Mouse (Mus musculus): ENCODE data around the gene Setd3.

- TF ChIP-seq CTCF (IDR thresholded peaks at IDR 0.05; ENCODE audit: low read depth, low read length) (no peak), POLR2A (IDR thresholded peaks at IDR 0.05; ENCODE audit: extremely low read depth, insufficient read depth, low read length) (no peak)
Measured at GRCm38 (mm10) chr12:108198447-108198846, 19.3 kb upstream of the Setd3 start.

Measured in liver, adult 2 months (tissue).